Mouse (Mus musculus) forebrain, postnatal 0 days (tissue): ENCODE data around the gene Dstyk. TPM values are rescaled to one million over a fixed set of nuclear protein-coding genes. Genes with fewer than 3 reads are reported as not detected.

ENCODE experiments used
- ATAC-seq: fragments of 200-750 bp; cut with Nextera tagmentation; 2 replicates; pipeline ENCODE4 v1.8.0; 2017; ENCODE audit warnings: mild to moderate bottlenecking, moderate library complexity
- DNase-seq: peaks from one replicate; pipeline ENCODE4 v3.0.0-alpha.2; 2015
- H3K27ac ChIP-seq: fragments of 300-500 bp; sonication (generic); 2 replicates; pipeline ENCODE4 v1.5.1; 2014; ENCODE audit warnings: low read depth, mild to moderate bottlenecking, antibody characterized with exemption, low read length, moderate library complexity, mixed read lengths
- H3K27me3 ChIP-seq: fragments of 300-500 bp; sonication (generic); 2 replicates; pipeline ENCODE4 v1.6.1; 2014; ENCODE audit warnings: mild to moderate bottlenecking, low read length, mixed read lengths; ENCODE audit not compliant: insufficient read depth
- H3K36me3 ChIP-seq: fragments of 300-500 bp; sonication (generic); 2 replicates; pipeline ENCODE4 v1.6.1; 2014; ENCODE audit warnings: mild to moderate bottlenecking, moderate library complexity; ENCODE audit not compliant: insufficient read depth
- H3K4me1 ChIP-seq: fragments of 300-500 bp; sonication (generic); 2 replicates; pipeline ENCODE4 v1.6.1; 2014; ENCODE audit warnings: antibody characterized with exemption; ENCODE audit not compliant: insufficient read depth
- H3K4me2 ChIP-seq: fragments of 300-500 bp; sonication (generic); 2 replicates; pipeline ENCODE4 v1.6.1; 2014; ENCODE audit warnings: low read depth, mild to moderate bottlenecking, moderate library complexity
- H3K4me3 ChIP-seq: fragments of 300-500 bp; sonication (generic); 2 replicates; pipeline ENCODE4 v1.5.1; 2014; ENCODE audit warnings: low read depth, low read length, mixed read lengths
- H3K9ac ChIP-seq: fragments of 300-500 bp; sonication (generic); 2 replicates; pipeline ENCODE4 v1.6.1; 2014; ENCODE audit warnings: mild to moderate bottlenecking
- H3K9me3 ChIP-seq: fragments of 300-500 bp; sonication (generic); 2 replicates; pipeline ENCODE4 v1.6.1; 2016; ENCODE audit warnings: low read length
- CTCF ChIP-seq: sonication (generic); IDR thresholded peaks from 2 replicates; pipeline ENCODE4 v1.5.1; 2016; ENCODE audit warnings: antibody characterized with exemption, control low read depth, low read depth
- WGBS: fragments of 180-500 bp; shearing (Covaris S2); extraction: QIAGEN DNeasy Blood & Tissue Kit; methylation state at CpG from one replicate; pipeline ENCODE4 v1.1.7; 2014; 5-methylcytosine and 5-hydroxymethylcytosine counted together
- polyA plus RNA-seq: library from polyadenylated mRNA; unstranded; fragments of >200 nt; fragmentation: Nextera tagmentation; extraction: Ambion mirVana; gene quantifications from 2 replicates; pipeline ENCODE4 v1.2.1, GENCODE M21; 2015
- total RNA-seq: library from RNA; depleted of rRNA; stranded (reverse); fragments of >200 nt; gene quantifications from 2 replicates; pipeline ENCODE4 v1.2.3, GENCODE M21; 2014

Gene Dstyk
- total and polyA plus RNA-seq, 2 experiments from 2014 or later, result 6.0 to 18.9 TPM

DNA sequence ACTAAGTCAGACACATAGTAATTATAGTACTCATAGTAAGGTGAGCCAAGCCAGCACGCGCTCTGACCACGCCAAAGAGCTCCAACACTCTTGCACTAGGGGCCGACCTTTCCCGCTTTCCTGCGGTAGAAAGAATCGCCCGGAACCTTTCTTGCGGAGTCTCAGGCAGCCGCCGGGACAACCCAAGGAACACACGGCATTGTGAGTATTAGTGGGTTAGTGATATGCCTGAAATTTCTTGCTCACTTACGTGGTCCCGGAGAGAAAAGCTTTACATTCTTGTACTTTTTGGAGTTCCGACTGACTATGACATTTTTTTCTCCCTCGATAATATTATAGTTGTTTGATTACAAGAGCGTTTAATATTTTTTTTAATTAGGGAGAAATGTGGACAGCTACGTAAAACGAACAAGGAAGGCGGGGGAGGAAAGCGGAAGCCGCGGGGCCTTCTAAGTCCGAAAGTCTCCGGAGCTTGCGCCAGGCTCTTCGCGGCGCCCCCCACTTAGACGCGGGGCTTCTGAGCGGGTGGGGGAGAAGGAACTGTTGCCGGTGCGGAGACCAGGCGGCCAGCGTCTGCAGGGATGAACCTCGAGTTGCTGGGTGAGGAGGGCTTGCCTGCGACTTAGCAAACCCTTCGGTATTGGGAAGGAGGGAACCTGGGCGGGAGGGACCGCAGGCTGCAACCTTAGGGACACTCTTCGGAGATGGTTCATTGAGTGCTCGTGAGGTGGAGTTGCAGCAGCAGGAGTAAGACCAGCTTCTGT, 59.8 kb downstream of the Dstyk start, which contains the start of gene Rbbp5:
Rbbp5 (plus strand) TSS at position 438 of the 764 bp plus-strand sequence.
- Histone ChIP-seq H3K27ac (peak within 1 kb of the TSS; percentile 68), H3K9ac (peak within 1 kb of the TSS; percentile 76), H3K4me3 (peak within 1 kb of the TSS; percentile 73), H3K9me3 (no peaks in the 10 kb centered on the region), H3K4me1 (peaks cover 10% of the 10 kb centered on the region; the same call in 1 of the 2 replicates), H3K27me3 (no peaks in the 10 kb centered on the region), H3K4me2 (peak within 1 kb of the TSS; percentile 73), H3K36me3 (no peaks in the 10 kb centered on the region)
- ATAC-seq, result peak; percentile 95
- TF ChIP-seq CTCF, result peak; percentile 30; the same call in 1 of the 2 replicates
- peak; percentile 95 for DNase-seq
- WGBS, result under 1% methylated on average over 43 of the region's 43 CpGs

DNA sequence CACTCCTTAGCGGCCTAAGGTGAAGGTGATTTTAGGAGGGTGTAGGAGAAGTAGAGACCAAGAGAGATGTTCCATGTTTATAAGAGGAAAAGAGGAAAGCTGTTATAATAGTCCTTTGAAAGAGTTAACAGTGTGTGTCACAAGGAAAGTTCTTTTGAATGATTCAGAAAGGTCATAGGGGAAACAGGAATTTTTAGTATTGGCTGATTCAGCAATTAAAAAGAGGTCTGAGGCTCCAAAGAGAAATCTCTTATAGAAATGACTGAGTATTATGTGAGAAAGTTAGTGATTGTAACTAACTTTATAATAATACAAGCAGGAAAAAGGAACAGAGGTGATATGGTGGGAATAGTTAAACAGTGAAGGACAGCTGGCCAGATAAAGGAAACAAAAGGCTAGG, 62.1 kb downstream of the Dstyk start:
- no peak for ATAC-seq
- no peak overlapping the region for H3K4me3 ChIP-seq
- 85% methylated on average over 1 of the region's 1 CpGs for WGBS

GRCm38 (mm10) chr1:132481619-132482018, 64.3 kb downstream of the Dstyk start:
- Histone ChIP-seq H3K27me3 (no peaks in the 10 kb centered on the region), H3K4me2 (no peak overlapping the region), H3K9me3 (no peaks in the 10 kb centered on the region), H3K9ac (no peak overlapping the region), H3K4me1 (peaks cover 7% of the 10 kb centered on the region; the same call in 1 of the 2 replicates), H3K4me3 (no peak overlapping the region), H3K27ac (no peak overlapping the region), H3K36me3 (no peaks in the 10 kb centered on the region)
- TF ChIP-seq CTCF, result no peak
- no peak for ATAC-seq
- no peak for DNase-seq
- WGBS, result 95% methylated on average over 2 of the region's 2 CpGs

More for the DNA sequence above, 62.1 kb downstream of the Dstyk start:
- Histone ChIP-seq H3K9ac (no peak overlapping the region), H3K4me2 (no peak overlapping the region), H3K27me3 (no peaks in the 10 kb centered on the region), H3K9me3 (no peaks in the 10 kb centered on the region), H3K36me3 (no peaks in the 10 kb centered on the region), H3K27ac (no peak overlapping the region), H3K4me1 (peaks cover 10% of the 10 kb centered on the region; the same call in 1 of the 2 replicates)
- TF ChIP-seq CTCF, result no peak
- no peak for DNase-seq

DNA sequence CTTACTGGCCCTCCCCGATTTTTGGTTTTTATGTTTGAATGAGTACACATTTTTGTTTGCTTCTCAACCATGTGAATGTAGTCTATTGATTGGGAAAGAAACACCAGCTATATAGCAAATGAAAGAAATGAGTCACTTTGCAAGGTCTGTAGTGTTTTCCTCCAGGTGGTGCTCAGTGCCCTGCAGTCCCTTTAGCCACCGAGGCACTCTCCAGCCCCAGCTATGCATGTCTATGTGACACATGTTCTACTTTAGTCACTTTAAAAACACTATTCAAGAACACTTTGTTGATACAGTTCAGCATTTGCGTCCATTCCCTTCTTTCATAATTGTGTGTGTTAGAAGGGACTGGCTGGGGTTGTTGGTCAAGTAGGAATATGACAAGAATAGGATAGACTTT, 65.9 kb downstream of the Dstyk start:
- Histone ChIP-seq H3K36me3 (peaks cover 2% of the 10 kb centered on the region; the same call in 1 of the 2 replicates), H3K4me1 (peaks cover 7% of the 10 kb centered on the region; the same call in 1 of the 2 replicates), H3K4me3 (no peak overlapping the region), H3K27me3 (no peaks in the 10 kb centered on the region), H3K9ac (no peak overlapping the region), H3K9me3 (no peaks in the 10 kb centered on the region), H3K27ac (no peak overlapping the region), H3K4me2 (no peak overlapping the region)
- no peak for ATAC-seq
- DNase-seq, result no peak
- WGBS, result 94% methylated on average over 3 of the region's 3 CpGs
- no peak for TF ChIP-seq CTCF

- 90% methylated on average over 6 of the region's 6 CpGs for WGBS
- H3K27me3 ChIP-seq, result no peaks in the 10 kb centered on the region
- H3K4me3 ChIP-seq, result no peak overlapping the region
- no peak for ATAC-seq
- H3K4me1 ChIP-seq, result peaks cover 2% of the 10 kb centered on the region; the same call in 1 of the 2 replicates
- H3K9me3 ChIP-seq, result no peaks in the 10 kb centered on the region
- no peak overlapping the region for H3K4me2 ChIP-seq
- H3K9ac ChIP-seq, result no peak overlapping the region
- no peak overlapping the region for H3K27ac ChIP-seq
- no peak for DNase-seq
- H3K36me3 ChIP-seq, result peaks cover 4% of the 10 kb centered on the region; the same call in 1 of the 2 replicates
- TF ChIP-seq CTCF, result no peak
Measured at GRCm38 (mm10) chr1:132483759-132484158, 66.4 kb downstream of the Dstyk start.

GRCm38 (mm10) chr1:132500535-132500934, 83.2 kb downstream of the Dstyk start:
- TF ChIP-seq CTCF, result no peak
- Histone ChIP-seq H3K4me1 (no peaks in the 10 kb centered on the region), H3K27ac (no peak overlapping the region), H3K4me3 (no peak overlapping the region), H3K27me3 (no peaks in the 10 kb centered on the region), H3K9ac (no peak overlapping the region), H3K36me3 (peaks cover 69% of the 10 kb centered on the region), H3K9me3 (no peaks in the 10 kb centered on the region), H3K4me2 (no peak overlapping the region)
- WGBS, result 87% methylated on average over 2 of the region's 2 CpGs
- ATAC-seq (no peak), DNase-seq (no peak)

- no peaks in the 10 kb centered on the region for H3K4me1 ChIP-seq
- no peak for TF ChIP-seq CTCF
- 55% methylated on average over 5 of the region's 5 CpGs for WGBS
- DNase-seq (peak; percentile 56), ATAC-seq (peak; percentile 69; the same call in 1 of the 2 replicates)
- H3K27me3 ChIP-seq, result no peaks in the 10 kb centered on the region
- H3K4me2 ChIP-seq, result no peak overlapping the region
- H3K9me3 ChIP-seq, result no peaks in the 10 kb centered on the region
- no peak overlapping the region for H3K4me3 ChIP-seq
- no peak overlapping the region for H3K9ac ChIP-seq
- H3K27ac ChIP-seq, result peak overlapping the region; percentile 1; the same call in 1 of the 2 replicates
- peaks cover 54% of the 10 kb centered on the region for H3K36me3 ChIP-seq
Measured at GRCm38 (mm10) chr1:132505155-132505554, 87.8 kb downstream of the Dstyk start.
